Mouse (Mus musculus) stomach, embryonic 15.5 days (tissue): ENCODE results near the gene Ntsr2. TPM values are rescaled to one million over a fixed set of nuclear protein-coding genes. Genes with fewer than 3 reads are reported as not detected.

Experiments used
- polyA plus RNA-seq: library from polyadenylated mRNA; unstranded; fragments of >200 nt; fragmentation: Nextera tagmentation; extraction: Ambion mirVana; gene quantifications from 2 replicates; pipeline ENCODE4 v1.2.1, GENCODE M21; 2015

Ntsr2 gene
- polyA plus RNA-seq, 1 experiment from 2014 or later, result 0.14 TPM

Other genes starting within 250 kb of the Ntsr2 start
- gene Lpin1, start 42.4 kb upstream of the Ntsr2 start, polyA plus RNA-seq, result 5.3 and 6.2 TPM in 2 replicates
- gene Greb1, start 147.5 kb downstream of the Ntsr2 start, polyA plus RNA-seq, result 2.2 and 2.5 TPM in 2 replicates
- gene E2f6, start 157.6 kb downstream of the Ntsr2 start, polyA plus RNA-seq, result 38.6 and 39.3 TPM in 2 replicates
- 20.5 and 21.7 TPM in 2 replicates for gene Rock2, start 241.5 kb downstream of the Ntsr2 start, polyA plus RNA-seq